Mouse (Mus musculus): ENCODE measurements around the gene Selenon.

GRCm38 (mm10) chr4:134497223-134497622 is 54.7 kb downstream of the Selenon start:
- no peak for TF ChIP-seq CTCF (IDR thresholded peaks at IDR 0.05; ENCODE audit: low read depth, low read length)
- no peak for TF ChIP-seq POLR2A (IDR thresholded peaks at IDR 0.05; ENCODE audit: borderline replicate concordance, low read depth, low read length)
